ENCODE assay signal across 7 mouse cellular contexts in genomic region chr2:102743918-102744696, GRCm38 (mm10).
DNase-seq lines count a peak whose midpoint lies in the region; ATAC-seq lines count a peak whose summit lies in the region.

No protein-coding gene starts in this region.

- DNase-seq in right cerebral cortex, adult 18-20 months, result peak; percentile 60
- DNase-seq in right cerebral cortex, postnatal 25 days, result no peak
- DNase-seq in adipocyte (ENCODE audit: low spot score), result peak; percentile 88
- DNase-seq in kidney, postnatal 36 days, result peak; percentile 72 to 80
- DNase-seq in right cerebral cortex, postnatal 14 days, result peak; percentile 54

- ATAC-seq in erythroid progenitor cell, adult 5-6 weeks (replicated peaks; ENCODE audit: low FRiP score, poor library complexity, severe bottlenecking), result peak; percentile 41; the same call in 1 of the 2 replicates
- ATAC-seq in megakaryocyte progenitor cell, adult 5-6 weeks (replicated peaks; ENCODE audit: poor library complexity), result peak; percentile 54
